Mouse (Mus musculus): ENCODE data around the gene Ogdh. TPM values are rescaled to one million over a fixed set of nuclear protein-coding genes. Genes with fewer than 3 reads are reported as not detected.

Gene Ogdh
- total RNA-seq, 2 experiments from 2014 or later: 620 to 834 TPM

DNA sequence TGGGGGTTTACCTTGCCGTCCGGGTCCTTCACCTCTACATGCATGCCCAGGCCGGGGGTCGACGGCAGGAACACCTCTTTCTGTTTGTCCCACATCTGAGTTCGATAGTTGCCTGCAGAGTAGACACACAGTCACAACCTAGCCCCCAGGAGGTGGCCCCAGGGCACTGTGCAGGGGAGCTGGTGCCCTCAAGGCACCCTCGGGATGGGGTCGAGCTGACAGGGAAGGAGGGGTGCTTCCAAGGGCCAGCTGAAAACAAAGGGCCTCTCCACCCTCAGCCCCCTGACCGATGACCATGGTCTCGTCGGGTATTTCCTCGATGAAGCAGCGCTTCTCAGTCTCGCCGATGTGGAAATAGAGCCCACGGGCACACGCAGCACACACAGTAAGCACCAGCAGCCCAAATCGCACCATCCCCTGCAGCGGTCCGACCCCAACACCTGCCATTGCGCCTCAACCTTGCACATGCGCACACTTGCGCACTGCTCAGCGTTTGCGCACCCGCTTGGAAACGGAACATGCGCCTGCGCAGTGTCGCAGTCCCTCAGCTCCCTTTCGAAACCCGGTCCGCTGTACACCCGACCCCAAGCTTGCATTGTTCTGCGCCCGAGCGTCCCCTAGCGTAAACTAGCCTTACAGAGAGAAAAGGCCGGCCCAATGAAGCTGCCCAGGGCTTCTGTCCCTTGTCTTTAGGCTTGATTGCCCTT lies 16.9 kb upstream of the Ogdh start, which contains the start of gene Tmed4:
Tmed4 (minus strand) TSS at position 484 of the 707 bp plus-strand sequence.
- peak; percentile 99 for DNase-seq
- intact Hi-C loops (cut with DNase I): no loop called here
- TF ChIP-seq CTCF (IDR thresholded peaks at IDR 0.05): peak; percentile 82
- peak within 1 kb of the TSS; percentile 87 for H3K4me3 ChIP-seq
- H3K27ac ChIP-seq: peak within 1 kb of the TSS; percentile 93

DNA sequence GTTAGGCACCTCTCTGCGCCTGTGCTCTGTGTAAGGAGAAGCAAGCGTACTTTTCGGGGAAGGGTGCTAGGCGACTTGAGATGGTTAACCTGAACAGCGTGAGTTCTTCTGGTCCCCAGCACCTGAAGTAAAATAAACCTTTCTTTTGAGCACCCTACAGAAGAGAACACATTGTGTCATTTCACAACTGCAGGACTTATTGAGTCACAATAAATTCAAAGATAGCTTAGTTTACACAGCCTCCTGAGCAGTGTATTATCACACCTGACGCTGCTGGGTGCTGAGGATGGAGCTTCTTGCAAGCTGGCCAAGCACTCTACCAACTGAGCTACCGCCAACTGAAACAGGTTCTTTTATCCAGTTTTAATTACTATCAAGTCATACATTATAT lies 16.3 kb upstream of the Ogdh start:
- intact Hi-C loops (cut with DNase I): no loop called here
- no peak for TF ChIP-seq CTCF (IDR thresholded peaks at IDR 0.05)
- peak overlapping the region; percentile 87 for H3K4me3 ChIP-seq
- peak overlapping the region; percentile 93 for H3K27ac ChIP-seq
- no peak for DNase-seq

DNA sequence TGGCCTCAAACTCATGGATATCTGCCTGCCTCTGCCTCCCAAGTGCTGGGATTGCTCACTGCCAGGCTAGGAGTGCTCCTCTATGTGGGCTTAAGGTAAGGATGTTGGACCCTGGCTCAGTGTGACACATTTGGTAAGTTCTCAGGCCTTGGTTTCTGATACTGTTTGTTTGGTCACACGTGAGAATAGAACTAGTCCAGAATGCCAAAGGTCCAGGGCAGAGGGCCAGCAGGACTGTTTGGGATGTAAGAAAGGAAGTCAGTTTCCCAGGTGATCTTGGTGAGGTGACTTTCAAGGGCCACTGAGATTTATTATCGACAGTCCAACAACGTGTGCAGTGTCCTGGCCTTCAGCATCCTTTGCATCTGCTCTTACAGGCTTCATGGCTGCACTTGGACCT lies 15.0 kb upstream of the Ogdh start:
- intact Hi-C loops (cut with DNase I): no loop called here
- Histone ChIP-seq H3K27ac (no peak overlapping the region), H3K4me3 (no peak overlapping the region)
- no peak for TF ChIP-seq CTCF (IDR thresholded peaks at IDR 0.05)
- DNase-seq: no peak

GRCm38 (mm10) chr11:6282940-6283339 lies 8.5 kb upstream of the Ogdh start:
- peak overlapping the region; percentile 81 for H3K27ac ChIP-seq
- no peak for TF ChIP-seq CTCF (IDR thresholded peaks at IDR 0.05)

GRCm38 (mm10) chr11:6290138-6290537 lies 1.3 kb upstream of the Ogdh start:
- peak overlapping the region; percentile 99 for H3K27ac ChIP-seq
- no peak overlapping the region for H3K4me3 ChIP-seq
- DNase-seq: no peak
- TF ChIP-seq CTCF (IDR thresholded peaks at IDR 0.05): no peak
- intact Hi-C loops (cut with DNase I): no loop called here

More at GRCm38 (mm10) chr11:6282940-6283339, 8.5 kb upstream of the Ogdh start:
- intact Hi-C loops (cut with DNase I): no loop called here
- peak; percentile 84 for DNase-seq
- no peak overlapping the region for H3K4me3 ChIP-seq

DNA sequence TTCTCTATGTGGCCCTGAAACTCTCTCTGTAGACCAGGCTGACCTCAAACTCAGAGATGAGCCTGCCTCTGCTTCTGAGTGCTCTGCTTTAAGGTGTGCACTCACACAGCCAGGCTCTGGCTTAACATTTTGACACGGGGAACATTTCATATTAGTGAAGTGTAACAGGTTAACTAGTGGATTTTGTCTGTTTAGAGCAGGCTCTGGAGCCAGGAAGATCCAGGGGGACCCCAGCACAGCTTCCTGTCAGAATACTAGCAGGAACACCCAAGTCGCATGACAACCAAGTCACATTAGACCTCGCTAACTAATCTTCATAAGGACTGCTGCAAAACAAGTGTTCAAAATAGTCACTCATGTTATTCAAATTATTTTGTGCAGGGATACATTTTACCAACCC lies 550 bp upstream of the Ogdh start:
- no peak for DNase-seq
- intact Hi-C loops (cut with DNase I): no loop called here

GRCm38 (mm10) chr11:6292116-6292987 lies 919 bp downstream of the Ogdh start:
- DNase-seq: no peak
- Histone ChIP-seq H3K4me3 (peak overlapping the region; percentile 96), H3K27ac (peak overlapping the region; percentile 99)
- intact Hi-C loops (cut with DNase I): no loop called here
- TF ChIP-seq CTCF (IDR thresholded peaks at IDR 0.05): peak; percentile 38

More for the DNA sequence above, 550 bp upstream of the Ogdh start:
- no peak for TF ChIP-seq CTCF (IDR thresholded peaks at IDR 0.05)
- Histone ChIP-seq H3K4me3 (peak overlapping the region; percentile 96), H3K27ac (peak overlapping the region; percentile 99)

- DNase-seq: no peak
- peak overlapping the region; percentile 96 for H3K4me3 ChIP-seq
- intact Hi-C loops (cut with DNase I): no loop called here
- H3K27ac ChIP-seq: peak overlapping the region; percentile 99
- TF ChIP-seq CTCF (IDR thresholded peaks at IDR 0.05): no peak
Observed at GRCm38 (mm10) chr11:6292988-6293349, 1.5 kb downstream of the Ogdh start.

DNA sequence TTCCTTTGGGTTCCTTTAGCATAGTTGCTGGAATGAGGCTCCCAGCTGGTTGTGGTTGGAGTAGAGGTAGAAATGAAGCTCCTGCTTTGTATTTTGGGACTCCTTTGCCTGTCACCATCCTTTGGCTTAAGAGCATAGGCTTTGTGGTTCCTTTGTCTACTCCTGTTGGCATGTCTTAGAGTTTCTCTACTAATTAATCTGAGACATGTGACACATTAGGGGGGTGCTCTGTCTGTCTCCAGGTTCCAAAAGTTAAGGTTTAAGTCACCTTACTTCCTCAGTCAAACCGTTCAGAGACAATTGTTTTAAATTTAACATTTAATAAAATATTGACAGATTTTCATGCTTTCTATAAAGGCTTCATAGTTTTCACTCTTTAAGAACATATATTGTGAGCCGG lies 2.2 kb downstream of the Ogdh start:
- DNase-seq: no peak
- TF ChIP-seq CTCF (IDR thresholded peaks at IDR 0.05): no peak
- peak overlapping the region; percentile 96 for H3K4me3 ChIP-seq
- intact Hi-C loops (cut with DNase I): no loop called here
- H3K27ac ChIP-seq: peak overlapping the region; percentile 99

DNA sequence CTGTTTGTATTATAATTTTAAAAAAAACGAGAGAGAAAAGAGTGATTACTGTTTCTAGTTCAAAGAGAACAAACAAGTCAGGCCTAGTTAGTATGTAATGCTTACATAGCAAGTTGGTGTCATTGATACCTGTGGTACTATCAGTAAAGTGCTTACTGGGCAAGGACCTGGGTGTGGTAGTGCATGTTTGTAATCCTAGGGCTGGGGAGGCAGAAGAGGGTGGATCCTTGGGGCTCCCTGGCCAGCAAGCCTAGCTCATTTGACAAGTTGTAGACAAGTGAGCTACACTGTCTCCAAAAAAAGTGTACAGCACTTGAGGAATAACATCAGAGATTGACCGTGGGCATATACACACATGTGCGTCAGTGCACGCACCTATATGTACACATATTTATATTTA lies 3.2 kb downstream of the Ogdh start:
- intact Hi-C loops (cut with DNase I): no loop called here
- Histone ChIP-seq H3K4me3 (peak overlapping the region; percentile 96), H3K27ac (peak overlapping the region; percentile 99)
- no peak for DNase-seq
- TF ChIP-seq CTCF (IDR thresholded peaks at IDR 0.05): no peak

GRCm38 (mm10) chr11:6296077-6296476 lies 4.6 kb downstream of the Ogdh start:
- Histone ChIP-seq H3K27ac (peak overlapping the region; percentile 99), H3K4me3 (peak overlapping the region; percentile 96; the same call in 1 of the 2 replicates)
- intact Hi-C loops (cut with DNase I): no loop called here
- no peak for TF ChIP-seq CTCF (IDR thresholded peaks at IDR 0.05)
- DNase-seq: no peak

- no peak for TF ChIP-seq CTCF (IDR thresholded peaks at IDR 0.05)
- Histone ChIP-seq H3K27ac (peak overlapping the region; percentile 46; the same call in 1 of the 2 replicates), H3K4me3 (no peak overlapping the region)
- intact Hi-C loops (cut with DNase I): no loop called here
- no peak for DNase-seq
Observed at GRCm38 (mm10) chr11:6299435-6299834, 8.0 kb downstream of the Ogdh start.

- H3K27ac ChIP-seq: no peak overlapping the region
- no peak for TF ChIP-seq CTCF (IDR thresholded peaks at IDR 0.05)
- DNase-seq: no peak
- intact Hi-C loops (cut with DNase I): no loop called here
- H3K4me3 ChIP-seq: no peak overlapping the region
Observed at GRCm38 (mm10) chr11:6302793-6303192, 11.4 kb downstream of the Ogdh start.
